Mouse (Mus musculus) adrenal gland, adult (tissue): ENCODE measurements at regions not wholly inside any gene's neighbourhood (a gene's known extent, or its start where the extent isn't known, plus 50 kb on each side); places are given as distances from the start of the nearest gene placed in this dataset.

Experiments used
- DNase-seq, 2 experiments: peaks; one replicate each; pipeline ENCODE4 v3.0.0; 2022 to 2023; ENCODE audit warnings: low spot score in 1 of 2; ENCODE audit not compliant: inconsistent age in 2 of 2

GRCm38 (mm10) chr14:90725026-90725425 is 2253.8 kb upstream of the Pcdh20 start:
- no peak for DNase-seq

GRCm38 (mm10) chr14:90680377-90680776 is 2209.2 kb upstream of the Pcdh20 start:
- peak in 1 of 2 experiments; percentile 4 for DNase-seq

GRCm38 (mm10) chr14:90670359-90670758 is 2199.2 kb upstream of the Pcdh20 start:
- DNase-seq: no peak
